Mouse (Mus musculus) embryo, embryonic 10.5 days (tissue): ENCODE data around the gene Fam219b.

Source experiments
- DNase-seq: peaks from one replicate; pipeline ENCODE4 v3.0.0-alpha.2; 2015; ENCODE audit warnings: low spot score

Gene Fam219b

GRCm38 (mm10) chr9:57562896-57563372, 25.6 kb downstream of the Fam219b start:
- no peak for DNase-seq

GRCm38 (mm10) chr9:57564609-57565008, 27.3 kb downstream of the Fam219b start:
- DNase-seq: no peak

- no peak for DNase-seq
These were observed 28.5 kb downstream of the Fam219b start for GRCm38 (mm10) chr9:57565741-57566221.

- no peak for DNase-seq
These were observed 29.5 kb downstream of the Fam219b start for GRCm38 (mm10) chr9:57566846-57567245.

GRCm38 (mm10) chr9:57568500-57568899, 31.2 kb downstream of the Fam219b start:
- DNase-seq: no peak

- DNase-seq: no peak
These were observed 37.1 kb downstream of the Fam219b start for GRCm38 (mm10) chr9:57574397-57574796.

GRCm38 (mm10) chr9:57575577-57575976, 38.2 kb downstream of the Fam219b start:
- DNase-seq: no peak

GRCm38 (mm10) chr9:57577144-57577849, 40.0 kb downstream of the Fam219b start:
- DNase-seq: no peak

GRCm38 (mm10) chr9:57584991-57585390, 47.7 kb downstream of the Fam219b start:
- no peak for DNase-seq

- peak; percentile 76 for DNase-seq
These were observed 52.1 kb downstream of the Fam219b start, which contains the start of gene Ulk3 for GRCm38 (mm10) chr9:57589224-57590126. TSS of gene Ulk3 (plus strand) at chr9:57589452.

GRCm38 (mm10) chr9:57590726-57591125, 53.4 kb downstream of the Fam219b start:
- DNase-seq: peak; percentile 42
